Mouse (Mus musculus): ENCODE measurements around the gene Hpcal4.

Hpcal4 gene

GRCm38 (mm10) chr4:123201186-123202093 is 18.4 kb downstream of the Hpcal4 start, which contains the start of gene Nt5c1a:
Nt5c1a (plus strand) TSS chr4:123201504.
- peak; percentile 55 for DNase-seq (ENCODE audit: low spot score)

DNA sequence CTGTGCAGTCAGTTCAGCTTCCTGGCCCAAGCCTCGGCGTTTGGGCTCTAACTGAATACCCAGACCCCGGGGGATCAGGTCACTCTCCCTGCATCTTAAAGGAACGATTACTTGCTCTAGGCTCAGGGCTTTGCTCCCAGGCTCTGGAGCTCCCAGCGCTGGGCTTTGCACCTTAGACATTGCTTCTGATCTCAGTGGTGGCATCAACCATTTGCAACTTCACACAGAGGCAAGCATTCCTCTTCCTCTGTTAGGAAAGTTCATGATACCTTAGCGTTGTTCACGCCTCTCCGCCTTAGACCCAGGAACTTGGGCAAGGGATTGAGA is 19.0 kb downstream of the Hpcal4 start:
- DNase-seq (ENCODE audit: low spot score), result no peak

DNA sequence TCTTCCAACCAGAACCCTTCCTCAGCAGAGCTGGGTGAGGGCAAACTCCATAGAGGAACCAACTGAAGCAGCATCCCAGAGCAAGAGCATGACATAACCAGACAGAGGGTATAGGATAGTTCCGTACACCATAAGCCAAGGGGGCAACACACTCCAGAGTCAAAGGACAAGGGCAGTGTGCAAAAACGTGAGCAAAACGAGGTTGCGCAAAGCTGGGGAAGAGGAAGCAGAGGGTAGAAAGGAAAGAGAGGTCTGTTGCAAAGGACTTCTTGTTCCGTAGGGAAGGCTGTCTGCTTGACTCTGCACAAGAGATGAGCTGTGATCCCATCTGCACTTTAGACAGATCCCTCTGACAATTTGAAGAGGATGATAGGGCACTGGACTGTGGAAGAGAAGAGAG is 24.3 kb downstream of the Hpcal4 start:
- DNase-seq (ENCODE audit: low spot score), result no peak

DNA sequence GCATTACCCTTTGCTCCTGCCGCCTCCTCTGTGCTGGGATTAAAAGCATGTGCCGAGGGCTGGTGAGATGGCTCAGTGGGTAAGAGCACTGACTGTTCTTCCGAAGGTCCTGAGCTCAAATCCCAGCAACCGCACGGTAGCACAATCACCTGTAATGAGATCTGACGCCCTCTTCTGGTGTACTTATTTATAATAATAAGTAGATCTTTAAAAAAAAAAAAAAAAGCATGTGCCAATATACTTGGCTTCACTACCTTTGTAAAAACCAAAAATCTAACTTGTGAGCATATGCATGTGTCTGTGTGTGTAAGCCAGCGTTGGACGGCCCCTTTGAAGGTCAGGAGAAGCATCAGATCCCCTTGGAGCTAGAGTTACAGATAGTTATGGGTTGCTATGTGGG is 28.0 kb downstream of the Hpcal4 start:
- DNase-seq (ENCODE audit: low spot score), result no peak

- no peak for DNase-seq (ENCODE audit: low spot score)
Measured at GRCm38 (mm10) chr4:123211453-123211852, 28.4 kb downstream of the Hpcal4 start.

GRCm38 (mm10) chr4:123212330-123212729 is 29.3 kb downstream of the Hpcal4 start:
- DNase-seq (ENCODE audit: low spot score), result no peak

GRCm38 (mm10) chr4:123213975-123214374 is 30.9 kb downstream of the Hpcal4 start:
- DNase-seq (ENCODE audit: low spot score), result no peak

GRCm38 (mm10) chr4:123215367-123215766 is 32.3 kb downstream of the Hpcal4 start:
- DNase-seq (ENCODE audit: low spot score), result no peak

DNA sequence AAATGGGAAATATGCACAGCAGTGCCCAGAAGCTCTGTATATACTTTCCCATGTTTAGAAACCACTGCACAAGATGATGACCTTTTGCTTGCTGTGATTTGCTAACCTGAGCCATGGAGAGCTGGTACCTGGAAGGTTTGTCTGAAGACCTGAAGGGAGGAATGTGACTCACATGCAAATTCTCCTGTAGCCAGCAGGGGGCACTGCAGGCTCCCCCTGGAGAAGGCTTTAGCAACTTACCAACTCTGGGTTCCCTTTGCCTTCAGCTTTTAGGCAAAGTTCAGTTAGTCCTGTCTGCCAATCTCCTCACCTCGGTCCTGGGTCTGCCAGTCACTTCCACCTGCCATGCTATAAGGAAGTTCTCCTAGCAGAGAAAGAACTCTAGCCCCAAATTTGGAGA is 33.8 kb downstream of the Hpcal4 start:
- DNase-seq (ENCODE audit: low spot score), result peak; percentile 73

GRCm38 (mm10) chr4:123219720-123220357 is 36.8 kb downstream of the Hpcal4 start:
- peak; percentile 84 for DNase-seq (ENCODE audit: low spot score)

DNA sequence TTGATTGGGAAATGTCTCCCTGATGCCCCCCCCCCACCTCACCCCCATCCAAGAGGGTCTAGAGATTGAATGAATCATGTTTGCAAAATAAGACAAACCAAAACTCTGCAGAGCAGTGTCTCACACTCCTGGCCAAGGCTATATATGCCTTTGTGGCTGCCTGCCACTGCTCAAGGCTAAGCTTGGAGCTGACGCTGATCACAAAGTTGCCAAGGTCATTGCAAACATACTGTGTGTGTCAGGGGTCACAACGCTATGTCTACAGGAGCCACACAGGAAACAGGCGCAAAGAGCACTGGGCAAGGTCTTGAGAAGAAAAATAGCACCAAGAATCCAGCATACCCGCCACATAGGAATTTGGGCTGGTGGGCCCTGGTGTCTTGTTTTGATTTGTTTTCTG is 37.6 kb downstream of the Hpcal4 start:
- DNase-seq (ENCODE audit: low spot score), result no peak

GRCm38 (mm10) chr4:123223309-123223708 is 40.3 kb downstream of the Hpcal4 start:
- DNase-seq (ENCODE audit: low spot score), result peak; percentile 49

GRCm38 (mm10) chr4:123225718-123226403 is 42.8 kb downstream of the Hpcal4 start:
- no peak for DNase-seq (ENCODE audit: low spot score)

- DNase-seq (ENCODE audit: low spot score), result no peak
Measured at GRCm38 (mm10) chr4:123227707-123228106, 44.7 kb downstream of the Hpcal4 start.

DNA sequence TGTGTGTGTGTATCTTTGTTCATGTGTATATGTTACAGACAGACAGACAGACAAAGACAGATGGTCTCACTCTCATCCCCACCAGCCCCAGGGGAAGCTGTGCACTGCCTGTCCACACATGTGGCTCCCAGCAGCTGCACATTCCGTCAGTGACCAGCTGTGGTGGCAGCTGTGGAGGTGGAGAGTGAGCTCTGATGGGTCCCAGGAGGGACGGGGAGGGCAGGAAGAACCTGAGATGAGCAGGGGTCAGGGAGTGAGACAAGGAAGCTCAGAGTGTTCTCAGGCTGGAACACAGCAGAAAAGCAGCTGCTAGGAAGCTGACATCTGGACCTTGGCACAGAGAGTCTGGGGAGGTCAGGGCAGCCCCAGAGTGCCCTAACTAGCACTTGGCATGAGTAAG is 45.2 kb downstream of the Hpcal4 start:
- DNase-seq (ENCODE audit: low spot score), result peak; percentile 59

DNA sequence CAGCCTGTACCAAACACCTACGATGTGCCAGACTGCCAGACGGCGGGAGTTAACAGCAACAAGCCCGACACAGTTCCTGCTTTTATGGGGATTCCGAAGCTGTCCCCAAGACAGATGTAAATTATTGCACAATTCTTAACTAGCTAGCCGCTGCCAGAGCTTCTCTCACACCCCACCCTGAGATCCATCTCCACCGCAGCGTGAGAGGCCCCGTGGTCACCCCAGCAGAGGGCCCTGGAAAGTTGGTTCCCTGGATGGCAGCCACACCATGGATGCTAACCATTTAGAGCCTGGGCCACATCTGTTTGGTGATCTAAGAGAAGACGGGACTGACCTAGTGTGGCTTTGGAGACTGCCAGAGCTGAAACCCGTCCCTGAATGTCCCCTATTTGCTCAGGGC is 46.1 kb downstream of the Hpcal4 start:
- no peak for DNase-seq (ENCODE audit: low spot score)

GRCm38 (mm10) chr4:123232841-123233240 is 49.8 kb downstream of the Hpcal4 start:
- DNase-seq (ENCODE audit: low spot score), result no peak

GRCm38 (mm10) chr4:123233492-123234084 is 50.6 kb downstream of the Hpcal4 start, which contains the start of gene Heyl:
Heyl (plus strand) TSS chr4:123233556.
- DNase-seq (ENCODE audit: low spot score), result no peak

GRCm38 (mm10) chr4:123235835-123236430 is 52.9 kb downstream of the Hpcal4 start:
- peak; percentile 68 for DNase-seq (ENCODE audit: low spot score)

DNA sequence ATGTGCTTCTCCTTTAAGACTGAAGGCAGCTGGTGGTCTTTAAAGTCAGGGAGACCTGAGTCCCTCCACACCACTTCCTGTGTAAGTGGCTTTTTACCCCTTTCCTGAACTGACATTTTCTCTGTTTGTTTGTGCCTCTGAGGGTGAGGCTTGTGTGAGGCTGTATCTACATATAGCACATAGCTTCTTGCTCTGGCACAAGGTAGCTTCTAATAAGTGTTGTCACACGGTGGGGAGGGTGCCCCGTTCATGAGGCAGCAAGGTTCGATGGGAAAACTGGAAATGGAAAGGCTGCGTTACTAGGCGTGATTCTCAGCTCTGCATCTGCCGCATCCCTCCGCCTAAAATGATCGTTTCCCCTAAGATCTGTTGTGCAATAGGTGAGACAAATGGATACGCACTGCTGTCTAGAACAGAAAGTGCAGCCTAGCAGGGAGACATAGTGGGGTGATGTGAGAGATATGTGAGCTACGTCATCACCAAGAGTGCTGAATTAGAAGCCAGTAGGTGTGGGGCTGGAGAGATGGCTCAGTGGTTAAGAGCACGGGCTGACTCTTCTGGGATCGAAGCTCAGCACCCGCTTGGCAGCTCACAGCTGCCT is 53.5 kb downstream of the Hpcal4 start:
- no peak for DNase-seq (ENCODE audit: low spot score)
